Mouse (Mus musculus): ENCODE measurements around the gene Polr3b.

- TF ChIP-seq CTCF (conservative IDR thresholded peaks at IDR 0.05; ENCODE audit: insufficient read depth, insufficient read length, low read depth, low read length) (no peak), POLR2A (IDR thresholded peaks at IDR 0.05; ENCODE audit: low read depth, low read length) (no peak)
Measured at GRCm38 (mm10) chr10:84597127-84597785, 24.8 kb upstream of the Polr3b start.
